Mouse (Mus musculus) urinary bladder, adult 18-20 months (tissue): ENCODE measurements at regions not wholly inside any gene's neighbourhood (a gene's known extent, or its start where the extent isn't known, plus 50 kb on each side); places are given as distances from the start of the nearest gene placed in this dataset.

Experiments
- DNase-seq, 2 experiments: peaks; one replicate each; pipeline ENCODE4 v3.0.0; 2022; ENCODE audit warnings: low spot score in 2 of 2, mixed read lengths in 2 of 2

DNA sequence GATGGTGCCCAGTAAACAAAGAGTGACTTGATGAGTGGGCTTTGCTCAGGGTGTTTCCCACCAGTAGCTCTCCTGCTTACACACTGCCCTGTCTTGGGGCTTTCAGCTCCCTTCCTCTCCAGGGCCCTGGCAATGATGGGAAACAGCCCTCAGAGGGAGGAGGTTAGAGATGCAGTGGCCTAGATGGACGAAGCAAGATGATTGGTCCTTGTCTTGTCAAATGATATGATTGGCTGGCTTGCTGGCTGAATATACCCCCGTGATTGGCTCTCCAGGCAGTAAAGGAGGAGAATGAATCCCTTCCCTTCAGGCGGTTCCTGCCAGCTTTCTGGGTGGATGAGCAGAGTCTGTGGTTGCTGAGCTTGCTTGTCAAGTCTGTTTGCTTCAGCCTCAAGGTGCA, 74.8 kb upstream of the Ncam1 start:
- no peak for DNase-seq

DNA sequence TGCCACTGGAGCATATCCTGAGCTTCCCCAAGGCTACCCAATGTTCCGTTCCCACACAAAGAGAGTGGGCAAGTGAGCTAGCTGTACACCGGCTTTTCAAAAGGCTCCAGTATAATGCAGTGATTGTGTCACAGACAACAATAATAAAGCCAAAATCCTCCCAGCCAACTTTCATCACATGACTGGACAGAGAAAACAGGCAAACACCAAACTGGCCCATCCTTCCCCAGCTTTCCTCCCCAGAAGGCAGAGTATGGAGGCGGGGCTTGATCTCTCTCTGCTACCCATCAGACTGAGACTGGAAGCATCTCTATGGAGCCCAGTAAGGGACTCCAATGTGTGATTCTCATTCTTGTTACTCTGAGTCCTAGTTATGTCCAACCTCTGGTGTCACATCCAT, 52.8 kb upstream of the Ncam1 start:
- no peak for DNase-seq

DNA sequence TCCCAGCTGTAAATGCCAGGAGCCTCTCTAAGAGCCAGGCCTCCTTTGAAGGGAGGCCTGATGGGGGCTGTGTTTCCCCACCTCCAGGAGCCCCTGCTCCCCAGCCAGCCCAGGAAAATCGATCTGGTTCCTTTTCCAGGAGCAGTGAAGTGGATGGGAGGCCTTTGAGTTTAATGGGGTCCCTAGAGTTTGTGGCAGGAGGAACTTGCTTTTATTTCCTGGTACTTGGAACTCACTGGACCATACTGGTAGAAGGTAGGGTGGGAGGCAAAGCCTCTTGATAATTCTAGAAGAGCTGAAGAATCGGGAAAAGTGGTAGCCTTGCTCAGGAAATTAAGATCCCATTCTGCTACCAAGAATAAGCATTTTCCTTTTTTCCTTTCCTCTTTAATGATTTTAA, 50.7 kb upstream of the Ncam1 start:
- DNase-seq: no peak

DNA sequence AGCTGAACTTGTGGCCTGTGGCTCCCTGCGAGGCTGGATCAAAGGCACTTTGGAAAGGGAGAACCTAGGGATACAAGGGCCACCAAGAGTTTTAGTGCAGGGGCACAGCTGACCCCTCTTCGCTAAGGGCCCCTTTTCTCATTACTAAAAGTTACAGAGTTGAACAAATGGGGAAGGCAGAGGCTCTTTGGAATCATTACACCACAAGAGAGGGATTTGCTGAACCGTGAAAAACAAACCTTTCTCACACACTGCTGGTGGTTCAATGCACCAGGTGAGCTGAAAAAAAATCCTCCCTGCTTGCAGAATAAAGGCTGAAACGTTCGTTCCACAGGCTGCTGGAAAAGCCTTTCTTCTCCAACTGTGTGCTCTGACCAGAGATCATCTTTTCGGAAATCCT, 50.2 kb upstream of the Ncam1 start:
- DNase-seq: no peak
